Mouse (Mus musculus) limb, embryonic 15.5 days (tissue): ENCODE measurements around the gene Trim21. TPM values are rescaled to one million over a fixed set of nuclear protein-coding genes. Genes with fewer than 3 reads are reported as not detected.

Source experiments
- polyA plus RNA-seq: library from polyadenylated mRNA; unstranded; fragments of >200 nt; fragmentation: Nextera tagmentation; extraction: Ambion mirVana; gene quantifications from 2 replicates; pipeline ENCODE4 v1.2.1, GENCODE M21; 2015

The Trim21 gene
- polyA plus RNA-seq, 1 experiment from 2014 or later, result 0.49 TPM

Other genes with a start within 250 kb of the Trim21 start
- gene Rrm1, start 123.8 kb downstream of the Trim21 start, polyA plus RNA-seq, result 120 and 122 TPM in 2 replicates
- 0.24 TPM in 1 of 2 replicates, not detected in the other for gene Olfr543, start 83.8 kb downstream of the Trim21 start, polyA plus RNA-seq
- 0.09 TPM in 2 replicates for gene Olfr544, start 77.2 kb downstream of the Trim21 start, polyA plus RNA-seq
- 0.06 and 0.10 TPM in 2 replicates for gene Olfr545, start 65.9 kb downstream of the Trim21 start, polyA plus RNA-seq
- not detected in 2 replicates for gene Olfr547, start 30.7 kb downstream of the Trim21 start, polyA plus RNA-seq
- not detected in 2 replicates for gene Olfr548-ps1, start 24.6 kb downstream of the Trim21 start, polyA plus RNA-seq
- gene Olfr549, start 15.6 kb downstream of the Trim21 start, polyA plus RNA-seq, result not detected in 2 replicates
- 0.05 TPM in 1 of 2 replicates, not detected in the other for gene Olfr550, start 6.0 kb upstream of the Trim21 start, polyA plus RNA-seq
- not detected in 2 replicates for gene Olfr551, start 26.4 kb upstream of the Trim21 start, polyA plus RNA-seq
- not detected in 2 replicates for gene Olfr552, start 32.3 kb upstream of the Trim21 start, polyA plus RNA-seq
- not detected in 2 replicates for gene Olfr553, start 52.7 kb upstream of the Trim21 start, polyA plus RNA-seq
- gene Olfr554, start 72.9 kb upstream of the Trim21 start, polyA plus RNA-seq, result not detected in 2 replicates
- gene Olfr555, start 93.3 kb upstream of the Trim21 start, polyA plus RNA-seq, result not detected in 2 replicates
- gene Olfr556, start 99.4 kb upstream of the Trim21 start, polyA plus RNA-seq, result not detected in 2 replicates
- gene Trim68, start 121.8 kb upstream of the Trim21 start, polyA plus RNA-seq, result 13.6 and 14.3 TPM in 2 replicates
- gene Olfr557, start 130.4 kb upstream of the Trim21 start, polyA plus RNA-seq, result not detected in 2 replicates
- 1.1 and 1.8 TPM in 2 replicates for gene Olfr558, start 136.7 kb upstream of the Trim21 start, polyA plus RNA-seq
- gene Olfr33, start 153.6 kb upstream of the Trim21 start, polyA plus RNA-seq, result not detected in 2 replicates
- gene Olfr559, start 162.0 kb upstream of the Trim21 start, polyA plus RNA-seq, result not detected in 2 replicates
- not detected in 2 replicates for gene Olfr560, start 193.9 kb upstream of the Trim21 start, polyA plus RNA-seq
- 0.22 and 0.34 TPM in 2 replicates for gene Olfr78, start 194.0 kb upstream of the Trim21 start, polyA plus RNA-seq
- not detected in 2 replicates for gene Olfr561, start 205.7 kb upstream of the Trim21 start, polyA plus RNA-seq
- gene Olfr564, start 238.0 kb upstream of the Trim21 start, polyA plus RNA-seq, result not detected in 2 replicates